Mouse (Mus musculus) ZHBTc4 (cell line): ENCODE measurements around the gene Vmn2r90.
"Not testable (repeated sequence)": the region's sequence is repeated elsewhere in the genome, so short reads cannot be mapped to it uniquely, and the experiment has no call there.

Source experiments
- DNase-seq: peaks from one replicate; pipeline ENCODE4 v3.0.0-alpha.2; 2011; ENCODE audit warnings: low read depth, low spot score

Gene Vmn2r90

GRCm38 (mm10) chr17:17703447-17703846, at the start of gene Vmn2r90:
Gene Vmn2r90, plus strand, starts transcription at chr17:17703747.
- no peak for DNase-seq

- peak; percentile 50 for DNase-seq
Measured at GRCm38 (mm10) chr17:17654997-17655828, 48.3 kb upstream of the Vmn2r90 start.

GRCm38 (mm10) chr17:17655829-17656176, 47.7 kb upstream of the Vmn2r90 start:
- DNase-seq: no peak

- DNase-seq: no peak
Measured at GRCm38 (mm10) chr17:17678781-17679180, 24.8 kb upstream of the Vmn2r90 start.

GRCm38 (mm10) chr17:17690659-17691058, 12.9 kb upstream of the Vmn2r90 start:
- peak; percentile 3 for DNase-seq

- DNase-seq: not testable (repeated sequence)
Measured at GRCm38 (mm10) chr17:17732396-17732795, 28.8 kb downstream of the Vmn2r90 start.

GRCm38 (mm10) chr17:17738635-17739034, 35.1 kb downstream of the Vmn2r90 start:
- DNase-seq: peak; percentile 80

GRCm38 (mm10) chr17:17739300-17739699, 35.8 kb downstream of the Vmn2r90 start:
- DNase-seq: peak; percentile 91

- DNase-seq: peak; percentile 96
Measured at GRCm38 (mm10) chr17:17739936-17740335, 36.4 kb downstream of the Vmn2r90 start.

- DNase-seq: not testable (repeated sequence)
Measured at GRCm38 (mm10) chr17:17741516-17741915, 38.0 kb downstream of the Vmn2r90 start.

- peak; percentile 86 for DNase-seq
Measured at GRCm38 (mm10) chr17:17749371-17749770, 45.8 kb downstream of the Vmn2r90 start.

- DNase-seq: no peak
Measured at GRCm38 (mm10) chr17:17762614-17763293, 59.2 kb downstream of the Vmn2r90 start.

- no peak for DNase-seq
Measured at GRCm38 (mm10) chr17:17764206-17764605, 60.7 kb downstream of the Vmn2r90 start.

- peak; percentile 69 for DNase-seq
Measured at GRCm38 (mm10) chr17:17766481-17766880, 62.9 kb downstream of the Vmn2r90 start.
